Mouse (Mus musculus) hindbrain, embryonic 11.5 days (tissue): ENCODE results near the gene Asic2. TPM values are rescaled to one million over a fixed set of nuclear protein-coding genes. Genes with fewer than 3 reads are reported as not detected.
"Not testable (repeated sequence)": the region's sequence is repeated elsewhere in the genome, so short reads cannot be mapped to it uniquely, and the experiment has no call there.

Experiments
- ATAC-seq: fragments of 200-750 bp; cut with Nextera tagmentation; 2 replicates; pipeline ENCODE4 v1.8.0; 2017; ENCODE audit warnings: mild to moderate bottlenecking, moderate TSS enrichment, moderate library complexity; ENCODE audit not compliant: low FRiP score
- DNase-seq: peaks from one replicate; pipeline ENCODE4 v3.0.0-alpha.2; 2015; ENCODE audit warnings: low spot score
- H3K27ac ChIP-seq: fragments of 300-500 bp; sonication (generic); 2 replicates; pipeline ENCODE4 v1.5.1; 2014; ENCODE audit warnings: mild to moderate bottlenecking, low read depth, low read length
- H3K27me3 ChIP-seq: fragments of 300-500 bp; sonication (generic); 2 replicates; pipeline ENCODE4 v1.6.1; 2014; ENCODE audit warnings: mild to moderate bottlenecking, low read length, moderate library complexity, mixed read lengths; ENCODE audit not compliant: control insufficient read depth, insufficient read depth
- H3K36me3 ChIP-seq: fragments of 300-500 bp; sonication (generic); 2 replicates; pipeline ENCODE4 v1.6.1; 2014; ENCODE audit warnings: mild to moderate bottlenecking, low read length, moderate library complexity, mixed read lengths; ENCODE audit not compliant: control insufficient read depth, insufficient read depth
- H3K4me1 ChIP-seq: fragments of 300-500 bp; sonication (generic); replicated peaks from 2 replicates; pipeline ENCODE4 v1.6.1; 2014; ENCODE audit warnings: low read length, mixed read lengths; ENCODE audit not compliant: control insufficient read depth, insufficient read depth
- H3K4me2 ChIP-seq: fragments of 300-500 bp; sonication (generic); replicated peaks from 2 replicates; pipeline ENCODE4 v1.6.1; 2014; ENCODE audit warnings: mild to moderate bottlenecking, low read depth, low read length
- H3K4me3 ChIP-seq: fragments of 300-500 bp; sonication (generic); 2 replicates; pipeline ENCODE4 v1.5.1; 2014; ENCODE audit warnings: low read depth, low read length
- H3K9ac ChIP-seq: fragments of 300-500 bp; sonication (generic); 2 replicates; pipeline ENCODE4 v1.6.1; 2014; ENCODE audit warnings: low read depth, low read length
- H3K9me3 ChIP-seq: fragments of 300-500 bp; sonication (generic); 2 replicates; pipeline ENCODE4 v1.6.1; 2016; ENCODE audit warnings: low read length; ENCODE audit not compliant: control insufficient read depth
- WGBS: fragments of 180-500 bp; shearing (Covaris S2); extraction: QIAGEN DNeasy Blood & Tissue Kit; methylation state at CpG from one replicate; pipeline ENCODE4 v1.1.7; 2014; 5-methylcytosine and 5-hydroxymethylcytosine counted together
- polyA plus RNA-seq: library from polyadenylated mRNA; unstranded; fragments of >200 nt; fragmentation: Nextera tagmentation; extraction: Ambion mirVana; gene quantifications from 2 replicates; pipeline ENCODE4 v1.2.1, GENCODE M21; 2014

Gene Asic2
- polyA plus RNA-seq, 1 experiment from 2014 or later, result 1.7 TPM

DNA sequence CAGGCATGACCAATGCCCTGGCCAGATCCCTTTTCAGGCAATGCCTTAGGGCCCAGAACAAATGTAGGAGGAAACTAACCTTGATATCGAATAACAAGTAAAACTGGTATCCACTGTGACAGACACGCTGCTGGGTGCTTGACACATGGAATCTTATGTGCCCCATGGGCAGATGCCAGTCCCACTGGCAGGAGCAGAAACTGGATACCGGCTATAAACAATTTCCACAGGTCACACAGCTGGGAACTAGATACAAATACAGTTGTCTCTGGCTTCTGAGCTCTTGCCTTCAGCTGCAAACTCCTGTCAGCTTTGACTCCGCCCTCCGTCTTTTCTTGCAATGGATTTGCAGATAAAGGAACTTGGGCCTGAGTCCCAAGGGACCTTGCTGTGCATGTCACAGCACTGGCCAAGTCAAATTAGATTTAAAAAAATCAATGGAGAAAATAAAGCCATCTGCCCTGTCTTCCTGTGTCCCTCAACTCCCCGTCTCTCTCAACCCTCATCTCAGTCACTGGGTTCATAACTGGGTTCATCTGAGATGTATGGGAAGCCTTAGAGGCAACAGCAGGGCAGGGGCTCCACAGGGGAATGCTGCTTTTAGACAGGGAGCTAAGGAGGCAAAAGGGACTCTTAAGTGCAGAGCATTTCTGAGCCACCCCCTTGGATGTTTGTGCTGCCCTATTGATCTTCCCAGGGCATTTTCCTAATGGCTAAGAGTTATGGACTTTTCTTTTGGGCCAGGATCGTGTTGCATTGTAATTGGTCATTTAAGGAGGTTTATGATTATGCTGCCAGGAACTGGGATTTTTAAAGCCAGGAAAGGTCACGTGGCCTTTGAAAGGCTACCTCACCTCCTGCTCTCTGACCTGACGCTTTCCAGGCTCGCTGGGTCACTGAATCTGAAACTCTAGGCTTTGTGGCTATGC is 598.5 kb downstream of the Asic2 start:
- WGBS, result 40% methylated on average over 10 of the region's 10 CpGs
- no peaks in the 10 kb centered on the region for H3K27me3 ChIP-seq
- no peaks in the 10 kb centered on the region for H3K36me3 ChIP-seq
- H3K4me1 ChIP-seq, result no peaks in the 10 kb centered on the region
- no peak overlapping the region for H3K4me3 ChIP-seq
- H3K9me3 ChIP-seq, result 0 out of 2 replicates have a peak, but pooled peaks cover under 1% of the 10 kb centered on the region
- no peak overlapping the region for H3K4me2 ChIP-seq
- no peak for ATAC-seq
- peak; percentile 37 for DNase-seq
- 0 out of 2 replicates have a peak overlapping the region, but pooled peaks have one; percentile 10 for H3K27ac ChIP-seq
- no peak overlapping the region for H3K9ac ChIP-seq

DNA sequence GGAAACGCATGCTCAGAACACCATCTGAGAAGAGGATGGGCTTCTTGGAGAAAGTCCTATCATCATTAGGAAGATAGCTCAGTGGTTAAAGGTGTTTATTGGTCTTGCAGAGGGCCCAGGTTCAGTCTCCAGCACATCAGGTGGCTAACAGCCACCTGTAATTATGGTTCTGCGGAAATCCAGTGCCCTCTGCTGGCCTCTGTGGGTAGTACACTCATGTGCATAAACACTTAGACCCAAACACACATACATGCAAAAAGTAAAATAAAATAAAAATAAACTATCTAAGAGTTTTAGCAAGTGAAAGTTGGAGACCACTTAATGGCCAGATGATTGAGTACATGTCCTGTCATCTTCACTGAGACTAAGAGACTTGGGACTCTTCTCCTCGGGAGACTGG is 603.8 kb downstream of the Asic2 start:
- H3K4me1 ChIP-seq, result no peaks in the 10 kb centered on the region
- H3K9ac ChIP-seq, result no peak overlapping the region
- H3K9me3 ChIP-seq, result peaks cover 6% of the 10 kb centered on the region; the same call in 1 of the 2 replicates
- H3K27me3 ChIP-seq, result no peaks in the 10 kb centered on the region
- no peak for ATAC-seq
- DNase-seq, result no peak
- 97% methylated on average over 3 of the region's 3 CpGs for WGBS
- H3K4me3 ChIP-seq, result no peak overlapping the region
- H3K4me2 ChIP-seq, result no peak overlapping the region
- no peaks in the 10 kb centered on the region for H3K36me3 ChIP-seq
- no peak overlapping the region for H3K27ac ChIP-seq

DNA sequence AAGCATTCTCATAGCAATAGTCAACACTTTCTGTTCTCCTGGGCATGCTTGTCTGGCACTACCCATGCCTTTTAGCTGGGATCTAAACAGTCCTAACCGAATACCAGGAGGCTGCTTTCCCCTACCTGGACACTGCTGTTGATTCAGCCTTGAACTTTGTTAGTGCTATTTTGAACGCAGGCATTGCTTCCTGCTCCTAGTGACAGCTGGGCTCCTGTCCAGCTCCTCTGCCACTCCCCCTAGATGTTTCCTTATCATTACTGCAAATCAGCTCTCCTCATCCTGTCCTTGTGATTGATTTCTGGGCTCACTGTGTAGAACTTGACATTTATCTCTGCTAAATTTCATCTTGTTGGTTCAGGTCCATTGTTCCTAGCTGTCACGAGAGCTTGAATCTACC is 605.8 kb downstream of the Asic2 start:
- ATAC-seq, result no peak
- WGBS, result 71% methylated on average over 3 of the region's 3 CpGs
- H3K27ac ChIP-seq, result no peak overlapping the region
- H3K27me3 ChIP-seq, result no peaks in the 10 kb centered on the region
- no peak overlapping the region for H3K4me3 ChIP-seq
- no peak overlapping the region for H3K9ac ChIP-seq
- DNase-seq, result no peak
- H3K4me1 ChIP-seq, result no peaks in the 10 kb centered on the region
- no peaks in the 10 kb centered on the region for H3K36me3 ChIP-seq
- no peak overlapping the region for H3K4me2 ChIP-seq
- H3K9me3 ChIP-seq, result peaks cover 6% of the 10 kb centered on the region; the same call in 1 of the 2 replicates

DNA sequence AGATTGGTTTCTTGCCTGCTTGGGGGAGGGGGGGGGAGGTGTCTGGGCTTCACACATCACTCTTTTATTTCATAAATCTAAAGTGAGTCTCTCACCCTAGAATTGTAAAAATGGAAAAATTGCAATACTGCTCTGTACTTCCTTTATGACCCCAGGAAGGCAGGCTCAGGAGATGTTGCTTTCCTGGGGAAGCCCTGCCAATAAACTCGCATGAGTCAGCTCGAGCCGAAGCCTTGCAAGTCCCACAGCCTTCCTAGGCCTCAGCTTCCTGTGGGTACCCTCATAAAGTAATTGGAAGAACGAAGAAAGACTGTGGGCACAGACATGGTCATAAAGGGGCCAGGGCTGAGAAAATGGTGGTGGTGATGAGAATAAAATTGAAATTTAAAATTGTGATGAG is 607.2 kb downstream of the Asic2 start:
- Histone ChIP-seq H3K4me1 (no peaks in the 10 kb centered on the region), H3K36me3 (no peaks in the 10 kb centered on the region), H3K27ac (no peak overlapping the region), H3K9me3 (peaks cover 6% of the 10 kb centered on the region; the same call in 1 of the 2 replicates), H3K4me2 (no peak overlapping the region), H3K9ac (no peak overlapping the region), H3K27me3 (no peaks in the 10 kb centered on the region), H3K4me3 (no peak overlapping the region)
- DNase-seq (no peak), ATAC-seq (no peak)
- 89% methylated on average over 4 of the region's 4 CpGs for WGBS

DNA sequence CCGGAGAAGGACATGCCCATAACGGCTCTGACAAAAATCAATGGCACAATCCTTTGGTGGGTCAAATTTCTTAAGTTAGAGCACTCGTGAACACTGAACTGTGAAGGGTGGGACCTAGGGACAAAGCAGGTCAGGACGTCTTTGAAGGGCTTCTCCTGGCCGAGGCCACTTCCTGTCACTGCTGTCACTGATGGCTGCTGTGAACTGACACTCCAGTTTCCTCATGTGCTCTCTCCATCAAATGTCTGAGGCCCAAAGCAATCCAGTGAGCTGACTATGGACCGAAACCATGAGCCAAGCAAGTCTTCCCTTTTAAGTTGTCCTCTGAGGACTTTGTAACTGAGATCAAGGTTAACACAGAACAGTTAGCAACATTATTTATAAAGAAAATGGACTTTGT is 617.8 kb downstream of the Asic2 start:
- not testable (repeated sequence) for H3K4me3 ChIP-seq, H3K9me3 ChIP-seq, H3K27me3 ChIP-seq, ATAC-seq, H3K9ac ChIP-seq, H3K4me1 ChIP-seq, DNase-seq, H3K4me2 ChIP-seq, H3K36me3 ChIP-seq, H3K27ac ChIP-seq
- WGBS, result 58% methylated on average over 5 of the region's 6 CpGs

DNA sequence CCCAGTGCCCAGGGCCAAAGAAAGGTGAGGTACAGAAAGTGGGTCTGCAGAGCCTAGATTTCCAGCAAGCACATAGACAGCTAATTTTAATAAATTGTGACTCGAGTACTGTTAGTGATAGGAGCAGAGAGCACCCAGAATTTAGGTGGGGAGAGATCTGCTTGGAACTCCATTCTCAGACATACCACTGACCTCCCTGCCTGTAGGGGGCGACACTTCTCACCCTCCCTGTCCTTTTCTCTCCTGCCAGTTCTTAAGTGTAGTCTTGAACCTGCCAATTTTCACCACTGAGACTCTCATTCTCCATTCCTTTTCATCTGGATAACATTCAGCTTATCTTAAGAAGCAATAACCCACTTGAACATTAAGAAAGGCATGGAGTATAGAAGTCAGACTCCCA is 636.3 kb downstream of the Asic2 start:
- Histone ChIP-seq H3K4me3 (no peak overlapping the region), H3K36me3 (no peaks in the 10 kb centered on the region), H3K4me2 (no peak overlapping the region), H3K27me3 (no peaks in the 10 kb centered on the region), H3K4me1 (no peaks in the 10 kb centered on the region), H3K27ac (no peak overlapping the region), H3K9ac (no peak overlapping the region), H3K9me3 (no peaks in the 10 kb centered on the region)
- no peak for DNase-seq
- ATAC-seq, result no peak
- WGBS, result 78% methylated on average over 2 of the region's 2 CpGs

DNA sequence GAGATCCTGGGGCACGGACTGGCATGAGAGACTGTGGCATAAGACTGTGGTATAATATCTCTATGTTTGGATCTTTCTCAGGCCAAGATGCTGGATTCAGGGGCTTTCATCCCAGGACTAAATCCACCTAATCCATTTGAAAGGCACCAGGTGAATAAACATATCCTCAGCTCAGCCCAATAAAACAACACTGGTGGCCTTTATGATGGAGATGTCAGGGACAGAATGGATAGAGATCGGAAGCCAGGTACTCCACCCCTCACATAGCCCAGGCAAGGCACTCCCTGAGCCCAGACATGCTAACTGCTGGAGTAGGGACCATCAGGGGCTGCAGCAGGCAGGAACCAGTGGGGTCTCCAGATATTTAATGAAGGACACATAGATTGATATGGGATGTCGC is 637.3 kb downstream of the Asic2 start:
- no peaks in the 10 kb centered on the region for H3K27me3 ChIP-seq
- H3K36me3 ChIP-seq, result no peaks in the 10 kb centered on the region
- H3K9ac ChIP-seq, result no peak overlapping the region
- H3K27ac ChIP-seq, result no peak overlapping the region
- no peak overlapping the region for H3K4me3 ChIP-seq
- no peaks in the 10 kb centered on the region for H3K4me1 ChIP-seq
- 84% methylated on average over 3 of the region's 3 CpGs for WGBS
- H3K4me2 ChIP-seq, result no peak overlapping the region
- DNase-seq (no peak), ATAC-seq (no peak)
- H3K9me3 ChIP-seq, result no peaks in the 10 kb centered on the region

DNA sequence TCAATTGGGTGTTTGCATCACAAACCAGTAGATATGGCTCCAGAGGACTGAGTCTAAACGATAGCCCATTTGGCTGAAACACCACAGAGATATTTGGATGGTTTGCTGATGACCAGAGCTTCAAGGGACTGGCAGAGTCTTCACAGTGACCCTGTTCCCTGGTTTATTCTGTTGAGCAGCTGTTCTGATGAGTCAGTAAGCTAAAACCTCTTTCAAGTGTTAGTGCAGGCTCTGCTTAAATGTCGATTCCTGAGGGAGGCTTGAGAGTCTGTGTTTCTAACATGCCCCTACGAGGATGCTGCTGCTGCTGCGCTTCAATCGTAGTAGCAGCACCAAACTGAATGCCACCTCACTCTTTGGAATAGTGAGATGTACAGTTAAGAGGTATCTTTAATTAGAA is 640.2 kb downstream of the Asic2 start:
- Histone ChIP-seq H3K9ac (no peak overlapping the region), H3K4me2 (no peak overlapping the region), H3K9me3 (no peaks in the 10 kb centered on the region), H3K36me3 (no peaks in the 10 kb centered on the region), H3K27ac (no peak overlapping the region), H3K27me3 (no peaks in the 10 kb centered on the region), H3K4me3 (no peak overlapping the region), H3K4me1 (no peaks in the 10 kb centered on the region)
- no peak for ATAC-seq
- WGBS, result 89% methylated on average over 5 of the region's 5 CpGs
- DNase-seq, result no peak

DNA sequence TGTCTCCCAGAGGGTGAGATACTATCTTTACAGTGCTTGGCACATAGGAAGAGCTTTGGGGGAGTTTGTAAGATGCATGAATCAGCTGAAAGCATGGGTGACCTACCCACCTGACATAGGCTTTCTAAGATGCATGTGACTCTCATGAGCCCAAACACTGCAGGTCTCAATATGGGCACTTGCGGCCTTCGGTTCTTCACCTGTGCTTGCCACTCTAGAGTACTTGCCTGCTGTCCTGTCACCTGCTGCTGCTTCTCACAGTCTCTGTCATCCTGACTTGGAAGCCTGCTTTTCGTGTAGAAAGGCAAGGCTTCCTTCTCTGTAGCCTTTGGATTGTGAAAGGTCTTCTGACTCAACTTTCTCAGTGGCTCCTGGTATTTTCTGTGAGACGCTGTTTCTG is 645.1 kb downstream of the Asic2 start:
- Histone ChIP-seq H3K36me3 (no peaks in the 10 kb centered on the region), H3K9me3 (no peaks in the 10 kb centered on the region), H3K4me1 (no peaks in the 10 kb centered on the region), H3K27me3 (no peaks in the 10 kb centered on the region), H3K27ac (no peak overlapping the region), H3K4me3 (no peak overlapping the region), H3K9ac (no peak overlapping the region), H3K4me2 (no peak overlapping the region)
- no peak for DNase-seq
- WGBS, result 88% methylated on average over 4 of the region's 4 CpGs
- ATAC-seq, result no peak
